18 mouse cellular contexts compared by ENCODE assay signal in genomic region chr16:57698733-57699132, GRCm38 (mm10).
"Had no signal": no experiment of that assay in that cellular context is flagged by ENCODE, and none has a peak within 500 bp of the region (broad histone marks: within the 10 kb centered on the region; RNA-seq: fewer than 3 reads in every experiment).

No protein-coding gene starts in this region.

- H3K36me3 ChIP-seq: liver, embryonic 15.5 days; lung, embryonic 15.5 days; midbrain, embryonic 13.5 days; midbrain, embryonic 15.5 days; neural tube, embryonic 13.5 days; neural tube, embryonic 15.5 days had no signal

- H3K4me2 ChIP-seq: liver, embryonic 15.5 days; lung, embryonic 15.5 days; midbrain, embryonic 11.5 days; midbrain, embryonic 13.5 days; midbrain, embryonic 15.5 days; neural tube, embryonic 13.5 days; neural tube, embryonic 15.5 days had no signal

- H3K27me3 ChIP-seq: liver, embryonic 15.5 days; lung, embryonic 15.5 days; midbrain, embryonic 13.5 days; midbrain, embryonic 15.5 days; neural tube, embryonic 13.5 days; neural tube, embryonic 15.5 days had no signal

- H3K4me3 ChIP-seq: liver, embryonic 15.5 days; lung, embryonic 15.5 days; midbrain, embryonic 13.5 days; midbrain, embryonic 15.5 days; neural tube, embryonic 13.5 days; neural tube, embryonic 15.5 days had no signal

- DNase-seq: liver, postnatal 0 days; lung, adult 2 months; lung, postnatal 4 days; retina, postnatal 1 day; right cerebral cortex, adult 18-20 months; right cerebral cortex, postnatal 25 days; right cerebral cortex, postnatal 4 days; spleen, adult 18-20 months; thymus, adult 18-20 months; thymus, postnatal 14 days; thymus, postnatal 36 days had no signal
